Mouse (Mus musculus): ENCODE data around the gene Olfr370. TPM values are rescaled to one million over a fixed set of nuclear protein-coding genes. Genes with fewer than 3 reads are reported as not detected.

Olfr370 gene
- total and polyA plus RNA-seq, 2 experiments: not detected

DNA sequence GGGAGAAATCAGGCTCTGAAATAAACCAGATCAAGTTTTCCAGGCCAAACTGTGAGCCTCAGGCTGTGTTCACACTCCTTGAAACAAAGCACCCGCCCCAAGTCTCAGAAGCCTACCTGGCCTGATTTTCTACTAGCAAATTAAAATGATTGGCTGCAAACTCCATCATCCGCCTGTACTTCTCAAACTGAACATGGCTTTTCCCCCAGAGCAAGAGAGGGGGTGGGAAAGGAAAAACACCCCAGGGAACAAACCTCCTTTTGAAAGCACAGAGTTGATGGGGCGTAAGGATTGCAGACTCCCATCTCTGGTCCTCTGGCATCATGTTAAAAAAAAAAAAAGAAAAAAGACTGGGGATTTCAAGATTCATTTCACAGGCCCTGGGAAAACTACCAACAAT lies 57.1 kb downstream of the Olfr370 start:
- DNase-seq (ENCODE audit: extremely low read depth, low read depth, low spot score): no peak
- 80% methylated on average over 3 of the region's 3 CpGs for WGBS
- H3K27me3 ChIP-seq (ENCODE audit: control insufficient read depth, insufficient read depth, low read length): no peaks in the 10 kb centered on the region
- peaks cover 13% of the 10 kb centered on the region; the same call in 1 of the 2 replicates for H3K79me2 ChIP-seq (ENCODE audit: control insufficient read depth, insufficient read depth, low read length)
- H3K27ac ChIP-seq (replicated peaks; ENCODE audit: insufficient read depth, low read depth, low read length): no peak overlapping the region
- H3K9ac ChIP-seq (ENCODE audit: low read depth, low read length): no peak overlapping the region
- H3K4me1 ChIP-seq (ENCODE audit: control insufficient read depth, insufficient read depth, low read length): peaks cover 22% of the 10 kb centered on the region
- TF ChIP-seq CTCF (IDR thresholded peaks at IDR 0.05; ENCODE audit: low read depth, low read length) (no peak), POLR2A (IDR thresholded peaks at IDR 0.05; ENCODE audit: extremely low read depth, insufficient read depth, low read length) (no peak)
- H3K4me3 ChIP-seq (ENCODE audit: insufficient read depth, low read depth, low read length): no peak overlapping the region
- H3K36me3 ChIP-seq (ENCODE audit: control insufficient read depth, insufficient read depth, low read length): no peaks in the 10 kb centered on the region

DNA sequence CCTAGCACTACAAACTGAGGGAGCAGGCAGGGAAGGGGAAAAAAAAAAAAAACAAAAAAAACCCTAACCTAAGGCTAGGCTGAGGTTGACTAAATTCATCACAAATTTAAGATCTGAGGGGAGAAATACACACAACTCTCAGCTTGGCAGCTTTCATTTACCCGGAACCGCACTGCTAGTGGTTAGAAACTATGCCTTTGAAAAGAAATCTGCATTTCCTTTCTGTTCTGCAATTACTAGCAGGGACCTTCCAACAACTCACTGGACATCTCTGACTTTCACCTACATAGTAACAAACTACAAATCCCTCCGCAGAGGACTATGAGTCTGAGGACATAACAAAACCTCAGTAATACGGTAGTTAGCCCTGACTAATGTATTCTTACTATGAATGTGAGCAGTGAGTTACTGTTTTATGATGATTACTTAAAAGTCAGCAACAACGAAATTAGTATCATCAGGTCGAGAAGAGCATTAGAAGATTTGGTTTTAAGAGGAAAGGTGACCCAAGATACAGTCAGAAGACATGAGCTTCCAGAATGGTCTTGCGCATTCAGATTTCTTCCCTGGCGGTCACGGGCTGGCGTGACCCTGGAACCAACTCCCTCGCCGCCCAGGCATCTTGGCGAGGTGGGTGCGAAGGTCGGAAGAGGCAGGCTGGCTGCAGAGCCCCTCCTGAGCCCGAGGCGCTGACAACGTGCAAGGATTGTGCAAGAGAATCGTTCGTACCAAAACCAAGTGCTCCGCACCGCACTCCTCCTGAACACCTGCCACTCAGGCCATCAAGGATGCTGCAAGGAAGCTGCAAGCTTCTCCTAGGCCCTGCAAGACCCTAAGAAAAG lies 58.0 kb downstream of the Olfr370 start:
- Histone ChIP-seq H3K4me3 (ENCODE audit: insufficient read depth, low read depth, low read length) (peak overlapping the region; percentile 64), H3K79me2 (ENCODE audit: control insufficient read depth, insufficient read depth, low read length) (peaks cover 9% of the 10 kb centered on the region; the same call in 1 of the 2 replicates), H3K9ac (ENCODE audit: low read depth, low read length) (peak overlapping the region; percentile 73), H3K27me3 (ENCODE audit: control insufficient read depth, insufficient read depth, low read length) (no peaks in the 10 kb centered on the region), H3K27ac (replicated peaks; ENCODE audit: insufficient read depth, low read depth, low read length) (peak overlapping the region; percentile 74), H3K36me3 (ENCODE audit: control insufficient read depth, insufficient read depth, low read length) (no peaks in the 10 kb centered on the region), H3K4me1 (ENCODE audit: control insufficient read depth, insufficient read depth, low read length) (peaks cover 14% of the 10 kb centered on the region)
- WGBS: 2% methylated on average over 22 of the region's 22 CpGs
- DNase-seq (ENCODE audit: extremely low read depth, low read depth, low spot score): peak; percentile 69
- TF ChIP-seq CTCF (IDR thresholded peaks at IDR 0.05; ENCODE audit: low read depth, low read length) (no peak), POLR2A (IDR thresholded peaks at IDR 0.05; ENCODE audit: extremely low read depth, insufficient read depth, low read length) (no peak)

- no peak for TF ChIP-seq CTCF (IDR thresholded peaks at IDR 0.05; ENCODE audit: low read depth, low read length)
- TF ChIP-seq POLR2A (IDR thresholded peaks at IDR 0.05; ENCODE audit: extremely low read depth, insufficient read depth, low read length): peak; percentile 92
- peak overlapping the region; percentile 73 for H3K9ac ChIP-seq (ENCODE audit: low read depth, low read length)
- no peaks in the 10 kb centered on the region for H3K27me3 ChIP-seq (ENCODE audit: control insufficient read depth, insufficient read depth, low read length)
- peaks cover 9% of the 10 kb centered on the region; the same call in 1 of the 2 replicates for H3K79me2 ChIP-seq (ENCODE audit: control insufficient read depth, insufficient read depth, low read length)
- no peaks in the 10 kb centered on the region for H3K36me3 ChIP-seq (ENCODE audit: control insufficient read depth, insufficient read depth, low read length)
- H3K27ac ChIP-seq (replicated peaks; ENCODE audit: insufficient read depth, low read depth, low read length): peak overlapping the region; percentile 86
- DNase-seq (ENCODE audit: extremely low read depth, low read depth, low spot score): peak; percentile 93
- under 1% methylated on average over 43 of the region's 43 CpGs for WGBS
- peaks cover 9% of the 10 kb centered on the region for H3K4me1 ChIP-seq (ENCODE audit: control insufficient read depth, insufficient read depth, low read length)
- peak overlapping the region; percentile 64 for H3K4me3 ChIP-seq (ENCODE audit: insufficient read depth, low read depth, low read length)
Observed at GRCm38 (mm10) chr8:83594167-83595049, 58.8 kb downstream of the Olfr370 start.

Other genes with a start within 250 kb of the Olfr370 start
- gene Ucp1, start 245.4 kb upstream of the Olfr370 start, total RNA-seq (2014; rRNA removed): 0.81 and 0.83 TPM in 2 replicates
- gene Ucp1, start 245.4 kb upstream of the Olfr370 start, polyA plus RNA-seq (2012; rRNA removed): 0.05 TPM in 1 of 2 replicates, not detected in the other
- gene Elmod2, start 203.3 kb upstream of the Olfr370 start, total RNA-seq (2014; rRNA removed): 11.2 and 15.9 TPM in 2 replicates
- 1.9 and 2.0 TPM in 2 replicates for gene Elmod2, start 203.3 kb upstream of the Olfr370 start, polyA plus RNA-seq (2012; rRNA removed)
- gene Mgat4d, start 187.3 kb upstream of the Olfr370 start, total RNA-seq (2014; rRNA removed): not detected in 2 replicates
- not detected in 2 replicates for gene Mgat4d, start 187.3 kb upstream of the Olfr370 start, polyA plus RNA-seq (2012; rRNA removed)
- gene Clgn, start 145.9 kb upstream of the Olfr370 start, total RNA-seq (2014; rRNA removed): not detected in 2 replicates
- gene Clgn, start 145.9 kb upstream of the Olfr370 start, polyA plus RNA-seq (2012; rRNA removed): not detected in 2 replicates
- 9.3 and 16.4 TPM in 2 replicates for gene Scoc, start 77.4 kb upstream of the Olfr370 start, total RNA-seq (2014; rRNA removed)
- gene Scoc, start 77.4 kb upstream of the Olfr370 start, polyA plus RNA-seq (2012; rRNA removed): 3.5 and 4.2 TPM in 2 replicates
- gene Ndufb7, start 30.9 kb downstream of the Olfr370 start, total RNA-seq (2014; rRNA removed): 190 and 193 TPM in 2 replicates
- 297 and 359 TPM in 2 replicates for gene Ndufb7, start 30.9 kb downstream of the Olfr370 start, polyA plus RNA-seq (2012; rRNA removed)
- 108 and 130 TPM in 2 replicates for gene Tecr, start 72.2 kb downstream of the Olfr370 start, total RNA-seq (2014; rRNA removed)
- gene Tecr, start 72.2 kb downstream of the Olfr370 start, polyA plus RNA-seq (2012; rRNA removed): 647 and 677 TPM in 2 replicates
- 8.3 and 12.4 TPM in 2 replicates for gene Dnajb1, start 72.4 kb downstream of the Olfr370 start, total RNA-seq (2014; rRNA removed)
- gene Dnajb1, start 72.4 kb downstream of the Olfr370 start, polyA plus RNA-seq (2012; rRNA removed): 17.0 and 18.2 TPM in 2 replicates
- 12.6 and 14.6 TPM in 2 replicates for gene Gipc1, start 116.9 kb downstream of the Olfr370 start, total RNA-seq (2014; rRNA removed)
- gene Gipc1, start 116.9 kb downstream of the Olfr370 start, polyA plus RNA-seq (2012; rRNA removed): 14.5 and 15.7 TPM in 2 replicates
- gene Ptger1, start 130.9 kb downstream of the Olfr370 start, total RNA-seq (2014; rRNA removed): under 0.01 and 0.20 TPM in 2 replicates
- 0.11 and 0.20 TPM in 2 replicates for gene Ptger1, start 130.9 kb downstream of the Olfr370 start, polyA plus RNA-seq (2012; rRNA removed)
- gene Pkn1, start 163.4 kb downstream of the Olfr370 start, total RNA-seq (2014; rRNA removed): 17.3 and 20.1 TPM in 2 replicates
- 18.0 and 28.8 TPM in 2 replicates for gene Pkn1, start 163.4 kb downstream of the Olfr370 start, polyA plus RNA-seq (2012; rRNA removed)
- 13.5 and 19.2 TPM in 2 replicates for gene Ddx39, start 179.4 kb downstream of the Olfr370 start, total RNA-seq (2014; rRNA removed)
- gene Ddx39, start 179.4 kb downstream of the Olfr370 start, polyA plus RNA-seq (2012; rRNA removed): 14.3 and 17.2 TPM in 2 replicates
- 20.8 and 21.2 TPM in 2 replicates for gene Adgre5, start 205.5 kb downstream of the Olfr370 start, total RNA-seq (2014; rRNA removed)
- gene Adgre5, start 205.5 kb downstream of the Olfr370 start, polyA plus RNA-seq (2012; rRNA removed): 9.7 and 17.9 TPM in 2 replicates

All from liver, adult 2 months (tissue).